Mouse (Mus musculus): ENCODE measurements around the gene Trpt1.

The Trpt1 gene

GRCm38 (mm10) chr19:6996006-6996405, at the start of gene Trpt1, which contains the start of gene Nudt22:
Trpt1 (plus strand) TSS chr19:6996131.
Nudt22 (minus strand) TSS chr19:6996117.
- peak; percentile 79 for DNase-seq (ENCODE audit: extremely low read depth, low read depth)

GRCm38 (mm10) chr19:6947742-6948141, 48.2 kb upstream of the Trpt1 start:
- no peak for DNase-seq (ENCODE audit: extremely low read depth, low read depth)

- DNase-seq (ENCODE audit: extremely low read depth, low read depth), result no peak
Measured at GRCm38 (mm10) chr19:6948186-6948585, 47.7 kb upstream of the Trpt1 start.

GRCm38 (mm10) chr19:6949532-6949931, 46.4 kb upstream of the Trpt1 start:
- no peak for DNase-seq (ENCODE audit: extremely low read depth, low read depth)

GRCm38 (mm10) chr19:6949951-6950350, 46.0 kb upstream of the Trpt1 start:
- DNase-seq (ENCODE audit: extremely low read depth, low read depth), result no peak

GRCm38 (mm10) chr19:6950613-6951153, 45.2 kb upstream of the Trpt1 start:
- DNase-seq (ENCODE audit: extremely low read depth, low read depth), result no peak

GRCm38 (mm10) chr19:6951381-6951968, 44.5 kb upstream of the Trpt1 start:
- peak; percentile 86 for DNase-seq (ENCODE audit: extremely low read depth, low read depth)

GRCm38 (mm10) chr19:6951994-6952711, 43.8 kb upstream of the Trpt1 start:
- DNase-seq (ENCODE audit: extremely low read depth, low read depth), result no peak

- no peak for DNase-seq (ENCODE audit: extremely low read depth, low read depth)
Measured at GRCm38 (mm10) chr19:6952712-6953037, 43.3 kb upstream of the Trpt1 start.

GRCm38 (mm10) chr19:6954046-6954445, 41.9 kb upstream of the Trpt1 start:
- no peak for DNase-seq (ENCODE audit: extremely low read depth, low read depth)

GRCm38 (mm10) chr19:6955424-6955823, 40.5 kb upstream of the Trpt1 start:
- DNase-seq (ENCODE audit: extremely low read depth, low read depth), result no peak

- DNase-seq (ENCODE audit: extremely low read depth, low read depth), result no peak
Measured at GRCm38 (mm10) chr19:6956461-6956860, 39.5 kb upstream of the Trpt1 start.

GRCm38 (mm10) chr19:6968491-6969271, 27.2 kb upstream of the Trpt1 start:
- no peak for DNase-seq (ENCODE audit: extremely low read depth, low read depth)

GRCm38 (mm10) chr19:6969291-6969664, 26.7 kb upstream of the Trpt1 start:
- no peak for DNase-seq (ENCODE audit: extremely low read depth, low read depth)

GRCm38 (mm10) chr19:6969665-6970381, 26.1 kb upstream of the Trpt1 start:
- DNase-seq (ENCODE audit: extremely low read depth, low read depth), result no peak

GRCm38 (mm10) chr19:6970460-6971085, 25.4 kb upstream of the Trpt1 start:
- no peak for DNase-seq (ENCODE audit: extremely low read depth, low read depth)

GRCm38 (mm10) chr19:6971644-6972043, 24.3 kb upstream of the Trpt1 start:
- DNase-seq (ENCODE audit: extremely low read depth, low read depth), result no peak

GRCm38 (mm10) chr19:6972247-6972917, 23.5 kb upstream of the Trpt1 start:
- no peak for DNase-seq (ENCODE audit: extremely low read depth, low read depth)

GRCm38 (mm10) chr19:6973581-6974190, 22.2 kb upstream of the Trpt1 start:
- no peak for DNase-seq (ENCODE audit: extremely low read depth, low read depth)
